Mouse (Mus musculus) liver, embryonic 11.5 days (tissue): ENCODE results near the gene Larp1. TPM values are rescaled to one million over a fixed set of nuclear protein-coding genes. Genes with fewer than 3 reads are reported as not detected.
A peak's percentile ranks its signal among the peaks of the same experiment; 100 is the strongest.

Experiments used
- ATAC-seq: fragments of 200-750 bp; cut with Nextera tagmentation; replicated peaks from 2 replicates; pipeline ENCODE4 v1.8.0; 2017; ENCODE audit warnings: moderate number of reproducible peaks, mild to moderate bottlenecking, moderate TSS enrichment, moderate library complexity; ENCODE audit not compliant: low FRiP score
- DNase-seq: peaks from one replicate; pipeline ENCODE4 v3.0.0-alpha.2; 2017; ENCODE audit warnings: low spot score
- H3K27ac ChIP-seq: fragments of 300-500 bp; sonication (generic); 2 replicates; pipeline ENCODE4 v1.5.1; 2014; ENCODE audit warnings: mild to moderate bottlenecking, low read depth, low read length, control low read depth
- H3K27me3 ChIP-seq: fragments of 300-500 bp; sonication (generic); replicated peaks from 2 replicates; pipeline ENCODE4 v1.6.1; 2014; ENCODE audit warnings: low read length, mixed read lengths; ENCODE audit not compliant: control insufficient read depth, insufficient read depth
- H3K36me3 ChIP-seq: fragments of 300-500 bp; sonication (generic); 2 replicates; pipeline ENCODE4 v1.6.1; 2014; ENCODE audit warnings: mild to moderate bottlenecking, low read length, moderate library complexity, mixed read lengths; ENCODE audit not compliant: control insufficient read depth, insufficient read depth
- H3K4me1 ChIP-seq: fragments of 300-500 bp; sonication (generic); replicated peaks from 2 replicates; pipeline ENCODE4 v1.6.1; 2014; ENCODE audit warnings: low read length, mixed read lengths; ENCODE audit not compliant: control insufficient read depth, insufficient read depth
- H3K4me2 ChIP-seq: fragments of 300-500 bp; sonication (generic); 2 replicates; pipeline ENCODE4 v1.6.1; 2014; ENCODE audit warnings: mild to moderate bottlenecking, control low read depth, moderate library complexity
- H3K4me3 ChIP-seq: fragments of 300-500 bp; sonication (generic); 2 replicates; pipeline ENCODE4 v1.5.1; 2014; ENCODE audit warnings: low read depth, low read length, control low read depth
- H3K9ac ChIP-seq: fragments of 300-500 bp; sonication (generic); 2 replicates; pipeline ENCODE4 v1.6.1; 2014; ENCODE audit warnings: low read depth, low read length, control low read depth
- H3K9me3 ChIP-seq: fragments of 300-500 bp; sonication (generic); 2 replicates; pipeline ENCODE4 v1.6.1; 2016; ENCODE audit warnings: low read length, inconsistent platforms, mixed read lengths; ENCODE audit not compliant: control insufficient read depth
- WGBS: fragments of 180-500 bp; shearing (Covaris S2); extraction: QIAGEN DNeasy Blood & Tissue Kit; methylation state at CpG from one replicate; pipeline ENCODE4 v1.1.7; 2014; 5-methylcytosine and 5-hydroxymethylcytosine counted together
- polyA plus RNA-seq: library from polyadenylated mRNA; unstranded; fragments of >200 nt; fragmentation: Nextera tagmentation; extraction: Ambion mirVana; gene quantifications from 2 replicates; pipeline ENCODE4 v1.2.1, GENCODE M21; 2014

Larp1 gene
- polyA plus RNA-seq, 1 experiment from 2014 or later, result 43.0 TPM

GRCm38 (mm10) chr11:58009516-58010141, 765 bp downstream of the Larp1 start:
- Histone ChIP-seq H3K4me3 (peak overlapping the region; percentile 100), H3K27ac (peak overlapping the region; percentile 90), H3K4me2 (peak overlapping the region; percentile 96), H3K9ac (peak overlapping the region; percentile 96), H3K4me1 (peaks cover 39% of the 10 kb centered on the region), H3K27me3 (no peaks in the 10 kb centered on the region), H3K9me3 (no peaks in the 10 kb centered on the region), H3K36me3 (peaks cover 3% of the 10 kb centered on the region; the same call in 1 of the 2 replicates)
- ATAC-seq (peak; percentile 74), DNase-seq (peak; percentile 74)
- WGBS, result under 1% methylated on average over 74 of the region's 78 CpGs

- WGBS, result 2% methylated on average over 16 of the region's 16 CpGs
- peak overlapping the region; percentile 100 for H3K4me3 ChIP-seq
- peaks cover 45% of the 10 kb centered on the region for H3K4me1 ChIP-seq
- H3K4me2 ChIP-seq, result peak overlapping the region; percentile 96
- no peaks in the 10 kb centered on the region for H3K27me3 ChIP-seq
- H3K9me3 ChIP-seq, result no peaks in the 10 kb centered on the region
- peak overlapping the region; percentile 96 for H3K9ac ChIP-seq
- H3K36me3 ChIP-seq, result peaks cover 3% of the 10 kb centered on the region; the same call in 1 of the 2 replicates
- ATAC-seq (no peak), DNase-seq (peak; percentile 55)
- H3K27ac ChIP-seq, result peak overlapping the region; percentile 90
Observed at GRCm38 (mm10) chr11:58010226-58010781, 1.4 kb downstream of the Larp1 start.

DNA sequence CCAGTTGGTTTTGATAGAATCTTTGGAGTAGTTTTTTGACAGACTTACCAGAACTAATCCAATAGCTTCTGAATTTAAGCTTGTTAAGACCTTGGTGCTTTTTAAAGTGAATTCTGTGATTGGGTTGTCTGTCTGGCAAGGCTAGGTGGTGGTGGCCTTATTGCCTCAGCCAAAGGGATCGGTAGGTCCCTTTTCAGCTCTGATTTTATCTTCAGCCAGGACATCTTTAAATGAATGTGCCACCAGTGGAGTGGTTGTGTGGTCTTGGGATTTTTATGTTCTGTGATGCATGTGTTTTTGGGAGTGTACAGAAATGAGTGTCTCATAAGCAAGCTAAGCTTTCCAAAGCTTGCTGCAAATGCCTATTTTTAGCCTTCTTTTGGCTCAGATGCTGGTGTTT, 2.1 kb downstream of the Larp1 start:
- Histone ChIP-seq H3K36me3 (peaks cover 3% of the 10 kb centered on the region; the same call in 1 of the 2 replicates), H3K4me2 (peak overlapping the region; percentile 96), H3K9me3 (no peaks in the 10 kb centered on the region), H3K27me3 (no peaks in the 10 kb centered on the region), H3K4me1 (peaks cover 51% of the 10 kb centered on the region), H3K27ac (no peak overlapping the region), H3K4me3 (peak overlapping the region; percentile 100), H3K9ac (peak overlapping the region; percentile 96)
- no peak for DNase-seq
- 6% methylated on average over 1 of the region's 1 CpGs for WGBS
- no peak for ATAC-seq

DNA sequence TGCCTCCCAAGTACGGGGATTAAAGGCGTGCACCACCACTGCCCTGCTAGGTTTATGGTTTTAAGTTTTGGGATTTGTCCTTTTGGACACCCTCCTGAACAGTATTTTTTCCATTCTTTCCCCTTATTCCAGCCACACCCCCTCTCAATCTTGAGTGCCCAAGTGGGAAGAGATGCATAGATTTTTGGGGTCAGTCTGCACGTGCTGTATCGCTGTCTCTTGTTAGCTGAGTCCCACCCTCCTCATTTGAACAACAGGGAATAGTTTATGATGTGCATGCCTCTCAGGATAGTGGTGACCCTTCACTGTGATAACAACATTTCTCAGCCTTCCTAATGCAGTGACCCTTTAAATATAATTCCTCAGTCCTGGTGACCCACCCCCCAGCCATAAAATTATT, 2.9 kb downstream of the Larp1 start:
- Histone ChIP-seq H3K36me3 (peaks cover 3% of the 10 kb centered on the region; the same call in 1 of the 2 replicates), H3K9ac (peak overlapping the region; percentile 96), H3K4me1 (peaks cover 59% of the 10 kb centered on the region), H3K4me2 (peak overlapping the region; percentile 96), H3K9me3 (no peaks in the 10 kb centered on the region), H3K27ac (no peak overlapping the region), H3K27me3 (no peaks in the 10 kb centered on the region), H3K4me3 (peak overlapping the region; percentile 100)
- no peak for ATAC-seq
- no peak for DNase-seq
- 67% methylated on average over 4 of the region's 4 CpGs for WGBS

DNA sequence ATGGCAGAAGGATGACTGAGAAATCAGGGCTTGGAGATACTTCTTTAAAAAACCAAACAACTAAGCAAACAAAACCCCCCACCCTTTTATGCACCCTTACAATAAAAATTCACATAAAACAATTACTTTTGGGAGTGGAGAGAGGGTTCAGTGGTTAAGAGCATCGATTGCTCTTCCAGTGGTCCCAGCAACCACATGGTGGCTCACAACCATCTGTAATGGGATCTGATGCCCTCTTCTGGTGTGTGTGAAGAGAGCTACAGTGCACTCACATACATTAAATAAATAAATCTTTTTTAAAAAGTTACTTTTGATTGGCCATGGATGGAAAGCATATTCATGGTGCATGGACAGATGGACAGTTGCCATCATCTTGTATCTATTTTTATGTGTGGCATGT, 3.8 kb downstream of the Larp1 start:
- Histone ChIP-seq H3K27me3 (no peaks in the 10 kb centered on the region), H3K4me3 (no peak overlapping the region), H3K4me2 (peak overlapping the region; percentile 23; the same call in 1 of the 2 replicates), H3K4me1 (peaks cover 65% of the 10 kb centered on the region), H3K9ac (no peak overlapping the region), H3K9me3 (no peaks in the 10 kb centered on the region), H3K27ac (no peak overlapping the region), H3K36me3 (peaks cover 3% of the 10 kb centered on the region; the same call in 1 of the 2 replicates)
- WGBS, result 61% methylated on average over 1 of the region's 1 CpGs
- ATAC-seq, result no peak
- DNase-seq, result no peak

DNA sequence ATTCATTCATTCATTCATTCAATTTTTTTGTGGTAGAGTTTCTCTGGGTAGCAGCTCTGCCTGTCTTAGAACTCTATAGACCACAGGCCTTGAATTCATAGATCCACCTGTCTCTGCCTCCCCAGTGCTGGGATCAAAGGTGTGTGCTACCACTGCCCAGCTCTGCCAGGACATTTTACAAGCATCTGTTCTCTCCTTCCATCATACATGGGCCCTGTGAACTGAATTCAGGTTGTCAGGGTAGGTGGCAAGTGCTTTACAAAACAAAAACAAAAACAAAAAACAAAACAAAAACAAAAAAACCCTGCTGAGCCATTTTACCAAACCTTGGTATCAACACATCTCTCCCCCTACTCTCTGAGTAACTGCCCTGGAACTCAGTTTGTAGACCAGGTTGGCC, 4.2 kb downstream of the Larp1 start:
- DNase-seq, result no peak
- Histone ChIP-seq H3K4me3 (no peak overlapping the region), H3K4me2 (peak overlapping the region; percentile 23), H3K27me3 (no peaks in the 10 kb centered on the region), H3K4me1 (peaks cover 67% of the 10 kb centered on the region), H3K27ac (peak overlapping the region; percentile 25; the same call in 1 of the 2 replicates), H3K36me3 (peaks cover 3% of the 10 kb centered on the region; the same call in 1 of the 2 replicates), H3K9me3 (no peaks in the 10 kb centered on the region), H3K9ac (no peak overlapping the region)
- no peak for ATAC-seq

DNA sequence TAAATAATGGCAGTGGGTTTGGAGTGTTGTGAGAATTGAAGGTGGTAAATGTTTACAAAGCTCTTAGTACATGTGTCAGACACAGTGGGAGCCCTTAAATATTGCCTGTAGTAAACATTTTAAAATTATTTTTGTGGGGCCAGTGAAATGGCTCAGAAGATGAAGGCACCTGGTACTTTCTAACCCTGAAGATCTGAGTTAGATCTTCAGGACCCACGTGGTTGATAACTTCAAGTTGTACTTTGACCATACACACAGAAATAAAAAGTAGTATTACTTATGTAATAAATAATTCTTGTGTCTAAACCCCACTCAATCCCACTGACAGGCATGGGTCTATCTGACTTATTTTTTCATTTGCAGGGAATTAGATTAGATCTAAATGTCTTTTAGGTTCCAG, 5.7 kb downstream of the Larp1 start:
- peak overlapping the region; percentile 15 for H3K4me2 ChIP-seq
- no peaks in the 10 kb centered on the region for H3K27me3 ChIP-seq
- no peaks in the 10 kb centered on the region for H3K9me3 ChIP-seq
- H3K36me3 ChIP-seq, result peaks cover 3% of the 10 kb centered on the region; the same call in 1 of the 2 replicates
- H3K4me3 ChIP-seq, result no peak overlapping the region
- 63% methylated on average over 1 of the region's 1 CpGs for WGBS
- H3K27ac ChIP-seq, result no peak overlapping the region
- DNase-seq (no peak), ATAC-seq (no peak)
- no peak overlapping the region for H3K9ac ChIP-seq
- peaks cover 75% of the 10 kb centered on the region for H3K4me1 ChIP-seq

DNA sequence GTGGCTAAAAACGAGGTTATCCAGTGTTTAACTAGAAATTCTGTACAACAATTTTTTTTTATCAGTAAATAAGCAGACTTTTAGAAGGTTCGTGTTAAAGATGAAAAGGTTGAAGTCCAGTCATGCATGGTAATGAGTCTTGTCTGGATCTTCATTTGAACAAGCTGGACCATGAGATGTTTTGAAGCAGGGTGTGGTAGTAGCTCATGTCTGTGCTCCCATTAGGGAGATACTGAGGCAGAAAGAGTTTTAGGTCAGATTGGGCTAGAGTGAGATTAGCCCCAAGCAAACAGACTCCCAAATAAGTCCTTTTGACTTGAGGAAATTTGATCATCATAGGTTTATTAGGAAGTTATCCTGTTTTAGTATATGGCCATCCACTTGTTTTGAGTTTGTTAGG, 6.5 kb downstream of the Larp1 start:
- Histone ChIP-seq H3K36me3 (peaks cover 3% of the 10 kb centered on the region; the same call in 1 of the 2 replicates), H3K4me1 (peaks cover 82% of the 10 kb centered on the region), H3K4me3 (no peak overlapping the region), H3K4me2 (no peak overlapping the region; the same call in 1 of the 2 replicates), H3K9ac (no peak overlapping the region; the same call in 1 of the 2 replicates), H3K27me3 (no peaks in the 10 kb centered on the region), H3K9me3 (no peaks in the 10 kb centered on the region), H3K27ac (no peak overlapping the region)
- WGBS, result 66% methylated on average over 2 of the region's 2 CpGs
- no peak for DNase-seq
- ATAC-seq, result peak; percentile 46; the same call in 1 of the 2 replicates
